Mouse (Mus musculus): ENCODE data around the gene Efs. TPM values are rescaled to one million over a fixed set of nuclear protein-coding genes. Genes with fewer than 3 reads are reported as not detected.

The Efs gene
- polyA plus RNA-seq, 1 experiment, result 0.16 TPM

DNA sequence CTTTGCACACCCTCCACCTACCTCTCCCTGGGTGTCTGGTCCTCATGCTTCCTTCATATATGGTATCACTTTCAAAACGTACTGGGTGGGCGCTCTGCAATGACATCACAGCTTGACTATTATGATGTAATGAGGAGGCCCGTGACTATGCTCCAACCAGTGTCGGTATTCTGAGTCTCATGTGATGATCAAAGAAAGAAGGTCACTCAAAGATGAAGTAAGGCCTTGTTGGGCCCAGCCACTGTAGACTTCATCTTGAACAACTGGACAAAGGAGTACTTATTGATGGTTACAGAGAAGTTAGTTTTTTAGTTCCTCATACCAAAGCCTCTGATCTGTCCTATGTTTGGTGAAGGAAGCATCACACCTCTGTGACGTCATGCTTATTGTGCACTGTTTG is 55.1 kb downstream of the Efs start, which contains the start of gene Homez:
Gene Homez, minus strand, starts transcription at position 101 of the 400 bp plus-strand sequence.
- H3K27me3 ChIP-seq (ENCODE audit: control insufficient read depth, insufficient read depth, insufficient read length), result peaks cover 3% of the 10 kb centered on the region
- H3K4me3 ChIP-seq (ENCODE audit: insufficient read depth, poor library complexity, severe bottlenecking), result no peak within 1 kb of the TSS
- H3K36me3 ChIP-seq (ENCODE audit: control insufficient read depth, insufficient read depth), result no peaks in the 10 kb centered on the region
- no peak within 1 kb of the TSS for H3ac ChIP-seq (ENCODE audit: control insufficient read depth, insufficient read length, low read depth)
- TF ChIP-seq MYOD1 (IDR thresholded peaks at IDR 0.05; ENCODE audit: control insufficient read depth, insufficient read length, low read depth), result no peak
- TF ChIP-seq USF1 (IDR thresholded peaks at IDR 0.05; ENCODE audit: low read depth), result no peak
- TF ChIP-seq CEBPB (IDR thresholded peaks at IDR 0.05; ENCODE audit: low read depth), result no peak
- TF ChIP-seq FOSL1 (IDR thresholded peaks at IDR 0.05; ENCODE audit: insufficient read depth, low read length, poor library complexity, severe bottlenecking), result no peak
- TF ChIP-seq MYOG (IDR thresholded peaks at IDR 0.05; ENCODE audit: control insufficient read depth, extremely low read depth, insufficient read length), result no peak
- TF ChIP-seq MAX (IDR thresholded peaks at IDR 0.05), result no peak
- no peak for TF ChIP-seq CTCF (IDR thresholded peaks at IDR 0.05; ENCODE audit: control insufficient read depth, insufficient read depth, insufficient read length)
- H3K79me2 ChIP-seq (ENCODE audit: control insufficient read depth, insufficient read depth), result no peaks in the 10 kb centered on the region
- H3K79me3 ChIP-seq (ENCODE audit: low read depth), result no peaks in the 10 kb centered on the region

DNA sequence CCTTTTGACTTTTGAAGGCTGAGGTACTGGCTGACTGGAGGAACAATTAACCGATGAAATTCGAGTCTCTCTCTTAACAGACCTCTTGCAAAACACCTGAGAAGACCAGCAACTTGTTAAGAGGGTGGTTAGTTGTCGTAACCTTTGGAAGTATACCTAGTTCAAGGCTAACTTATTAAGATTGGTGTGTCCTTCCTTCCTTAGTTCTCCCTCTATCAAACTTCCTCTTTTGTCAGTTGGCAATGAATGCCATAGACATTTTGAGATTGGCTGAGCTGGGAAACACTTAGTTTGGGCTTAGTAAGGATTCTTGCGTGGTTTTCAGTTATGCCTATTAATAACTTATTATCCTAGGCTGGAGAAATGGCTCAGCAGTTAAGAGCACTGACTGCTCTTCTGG is 57.9 kb downstream of the Efs start:
- H3K79me2 ChIP-seq (ENCODE audit: control insufficient read depth, insufficient read depth), result no peaks in the 10 kb centered on the region
- no peak overlapping the region for H3ac ChIP-seq (ENCODE audit: control insufficient read depth, insufficient read length, low read depth)
- no peaks in the 10 kb centered on the region for H3K36me3 ChIP-seq (ENCODE audit: control insufficient read depth, insufficient read depth)
- peaks cover 3% of the 10 kb centered on the region for H3K27me3 ChIP-seq (ENCODE audit: control insufficient read depth, insufficient read depth, insufficient read length)
- H3K79me3 ChIP-seq (ENCODE audit: low read depth), result no peaks in the 10 kb centered on the region
- no peak for TF ChIP-seq MYOD1 (IDR thresholded peaks at IDR 0.05; ENCODE audit: control insufficient read depth, insufficient read length, low read depth)
- no peak for TF ChIP-seq USF1 (IDR thresholded peaks at IDR 0.05; ENCODE audit: low read depth)
- TF ChIP-seq MAX (IDR thresholded peaks at IDR 0.05), result no peak
- TF ChIP-seq CTCF (IDR thresholded peaks at IDR 0.05; ENCODE audit: control insufficient read depth, insufficient read depth, insufficient read length), result no peak
- no peak for TF ChIP-seq FOSL1 (IDR thresholded peaks at IDR 0.05; ENCODE audit: insufficient read depth, low read length, poor library complexity, severe bottlenecking)
- no peak for TF ChIP-seq CEBPB (IDR thresholded peaks at IDR 0.05; ENCODE audit: low read depth)
- TF ChIP-seq MYOG (IDR thresholded peaks at IDR 0.05; ENCODE audit: control insufficient read depth, extremely low read depth, insufficient read length), result no peak
- no peak overlapping the region for H3K4me3 ChIP-seq (ENCODE audit: insufficient read depth, poor library complexity, severe bottlenecking)

DNA sequence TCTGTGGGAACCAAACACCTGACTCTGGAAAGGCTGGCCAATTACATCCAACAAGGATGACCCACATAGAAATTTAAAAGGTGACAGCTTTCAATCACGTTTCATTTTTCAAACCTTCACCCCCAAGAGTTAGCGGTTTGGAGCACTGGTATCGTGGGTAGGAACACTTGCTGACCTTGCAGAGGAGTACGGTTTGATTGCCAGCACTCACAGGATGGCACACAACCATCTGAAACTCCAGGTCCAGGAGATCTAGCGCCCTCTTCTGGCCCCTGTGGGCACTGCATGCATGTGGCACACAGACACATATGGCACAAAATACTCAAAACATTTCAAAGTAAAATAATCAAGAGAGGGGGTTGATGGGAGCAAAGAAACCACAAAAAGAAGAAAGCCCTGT is 59.0 kb downstream of the Efs start:
- Histone ChIP-seq H3ac (ENCODE audit: control insufficient read depth, insufficient read length, low read depth) (no peak overlapping the region), H3K4me3 (ENCODE audit: insufficient read depth, poor library complexity, severe bottlenecking) (no peak overlapping the region), H3K79me3 (ENCODE audit: low read depth) (no peaks in the 10 kb centered on the region), H3K79me2 (ENCODE audit: control insufficient read depth, insufficient read depth) (no peaks in the 10 kb centered on the region), H3K27me3 (ENCODE audit: control insufficient read depth, insufficient read depth, insufficient read length) (peaks cover 3% of the 10 kb centered on the region), H3K36me3 (ENCODE audit: control insufficient read depth, insufficient read depth) (no peaks in the 10 kb centered on the region)
- no peak for TF ChIP-seq CEBPB (IDR thresholded peaks at IDR 0.05; ENCODE audit: low read depth)
- no peak for TF ChIP-seq MYOG (IDR thresholded peaks at IDR 0.05; ENCODE audit: control insufficient read depth, extremely low read depth, insufficient read length)
- TF ChIP-seq FOSL1 (IDR thresholded peaks at IDR 0.05; ENCODE audit: insufficient read depth, low read length, poor library complexity, severe bottlenecking), result no peak
- no peak for TF ChIP-seq MAX (IDR thresholded peaks at IDR 0.05)
- no peak for TF ChIP-seq USF1 (IDR thresholded peaks at IDR 0.05; ENCODE audit: low read depth)
- TF ChIP-seq MYOD1 (IDR thresholded peaks at IDR 0.05; ENCODE audit: control insufficient read depth, insufficient read length, low read depth), result no peak
- TF ChIP-seq CTCF (IDR thresholded peaks at IDR 0.05; ENCODE audit: control insufficient read depth, insufficient read depth, insufficient read length), result no peak

Small RNAs within 50 kb of the gene (microRNA-seq; reads per million reads assigned to microRNA genes)
- not detected for gene Mir208a (ENCODE audit: borderline microRNAs expressed)
- gene Mir208b (ENCODE audit: borderline microRNAs expressed), result 1.2 reads per million, percentile 26 among the genes with 10 or more reads in this experiment

Other genes with a start within 250 kb of the Efs start
- 40.0 TPM for gene 1700123O20Rik, start 239.9 kb downstream of the Efs start, polyA plus RNA-seq (2012; fragmentation: generic; extraction: Trizol)
- gene Acin1, start 239.2 kb downstream of the Efs start, polyA plus RNA-seq (2012; fragmentation: generic; extraction: Trizol), result 107 TPM
- gene Gm29776, start 227.3 kb downstream of the Efs start, polyA plus RNA-seq (2012; fragmentation: generic; extraction: Trizol), result not detected
- gene Cebpe, start 214.0 kb downstream of the Efs start, polyA plus RNA-seq (2012; fragmentation: generic; extraction: Trizol), result not detected
- gene Slc7a8, start 144.2 kb downstream of the Efs start, polyA plus RNA-seq (2012; fragmentation: generic; extraction: Trizol), result not detected
- gene Rnf212b, start 112.0 kb downstream of the Efs start, polyA plus RNA-seq (2012; fragmentation: generic; extraction: Trizol), result not detected
- 1.3 TPM for gene Homez, start 55.2 kb downstream of the Efs start, polyA plus RNA-seq (2012; fragmentation: generic; extraction: Trizol)
- 1.1 TPM for gene Ppp1r3e, start 48.6 kb downstream of the Efs start, polyA plus RNA-seq (2012; fragmentation: generic; extraction: Trizol)
- gene Bcl2l2, start 42.7 kb downstream of the Efs start, polyA plus RNA-seq (2012; fragmentation: generic; extraction: Trizol), result 16.5 TPM
- gene Gm20521, start 42.7 kb downstream of the Efs start, polyA plus RNA-seq (2012; fragmentation: generic; extraction: Trizol), result 0.49 TPM
- gene Pabpn1, start 33.6 kb downstream of the Efs start, polyA plus RNA-seq (2012; fragmentation: generic; extraction: Trizol), result 146 TPM
- gene Slc22a17, start 13.0 kb downstream of the Efs start, polyA plus RNA-seq (2012; fragmentation: generic; extraction: Trizol), result 0.27 TPM
- gene Il25, start 6.6 kb upstream of the Efs start, polyA plus RNA-seq (2012; fragmentation: generic; extraction: Trizol), result not detected
- gene Cmtm5, start 10.1 kb upstream of the Efs start, polyA plus RNA-seq (2012; fragmentation: generic; extraction: Trizol), result not detected
- gene Myh6, start 40.8 kb upstream of the Efs start, polyA plus RNA-seq (2012; fragmentation: generic; extraction: Trizol), result 0.02 TPM
- gene Gm17428, start 50.8 kb upstream of the Efs start, polyA plus RNA-seq (2012; fragmentation: generic; extraction: Trizol), result not detected
- 0.11 TPM for gene Myh7, start 68.5 kb upstream of the Efs start, polyA plus RNA-seq (2012; fragmentation: generic; extraction: Trizol)
- 56.0 TPM for gene Ngdn, start 89.3 kb upstream of the Efs start, polyA plus RNA-seq (2012; fragmentation: generic; extraction: Trizol)
- 0.63 TPM for gene Zfhx2, start 166.2 kb upstream of the Efs start, polyA plus RNA-seq (2012; fragmentation: generic; extraction: Trizol)
- 11.5 TPM for gene Thtpa, start 168.7 kb upstream of the Efs start, polyA plus RNA-seq (2012; fragmentation: generic; extraction: Trizol)
- 3.9 TPM for gene Ap1g2, start 180.5 kb upstream of the Efs start, polyA plus RNA-seq (2012; fragmentation: generic; extraction: Trizol)
- not detected for gene Jph4, start 190.8 kb upstream of the Efs start, polyA plus RNA-seq (2012; fragmentation: generic; extraction: Trizol)

All from C2C12 (cell line).